Mouse (Mus musculus) limb, embryonic 15.5 days (tissue): ENCODE measurements around the gene Rfk. TPM values are rescaled to one million over a fixed set of nuclear protein-coding genes. Genes with fewer than 3 reads are reported as not detected.
A peak's percentile ranks its signal among the peaks of the same experiment; 100 is the strongest.

Source experiments
- ATAC-seq: fragments of 200-750 bp; cut with Nextera tagmentation; 2 replicates; pipeline ENCODE4 v1.8.0; 2017; ENCODE audit warnings: low read depth, moderate TSS enrichment; ENCODE audit not compliant: insufficient number of reproducible peaks, low FRiP score, low TSS enrichment
- H3K27ac ChIP-seq: fragments of 300-500 bp; sonication (generic); 2 replicates; pipeline ENCODE4 v1.5.1; 2015; ENCODE audit warnings: moderate library complexity, mild to moderate bottlenecking, inconsistent platforms
- H3K27me3 ChIP-seq: fragments of 300-500 bp; sonication (generic); 2 replicates; pipeline ENCODE4 v1.6.1; 2015; ENCODE audit warnings: inconsistent platforms
- H3K36me3 ChIP-seq: fragments of 300-500 bp; sonication (generic); 2 replicates; pipeline ENCODE4 v1.6.1; 2015; ENCODE audit warnings: inconsistent platforms
- H3K4me1 ChIP-seq: fragments of 300-500 bp; sonication (generic); 2 replicates; pipeline ENCODE4 v1.6.1; 2015; ENCODE audit warnings: inconsistent platforms
- H3K4me2 ChIP-seq: fragments of 300-500 bp; sonication (generic); 2 replicates; pipeline ENCODE4 v1.6.1; 2015; ENCODE audit warnings: mild to moderate bottlenecking, inconsistent platforms
- H3K4me3 ChIP-seq: fragments of 300-500 bp; sonication (generic); 2 replicates; pipeline ENCODE4 v1.5.1; 2015; ENCODE audit warnings: mild to moderate bottlenecking, inconsistent platforms
- H3K9ac ChIP-seq: fragments of 300-500 bp; sonication (generic); 2 replicates; pipeline ENCODE4 v1.6.1; 2015; ENCODE audit warnings: inconsistent platforms
- H3K9me3 ChIP-seq: fragments of 300-500 bp; sonication (generic); 2 replicates; pipeline ENCODE4 v1.6.1; 2016; ENCODE audit warnings: inconsistent platforms
- WGBS: fragments of 180-500 bp; shearing (Covaris S2); methylation state at CpG from one replicate; pipeline ENCODE4 v1.1.7; 2015; 5-methylcytosine and 5-hydroxymethylcytosine counted together
- polyA plus RNA-seq: library from polyadenylated mRNA; unstranded; fragments of >200 nt; fragmentation: Nextera tagmentation; extraction: Ambion mirVana; gene quantifications from 2 replicates; pipeline ENCODE4 v1.2.1, GENCODE M21; 2015

Rfk gene
- 49.1 and 53.7 TPM in 2 replicates for polyA plus RNA-seq

DNA sequence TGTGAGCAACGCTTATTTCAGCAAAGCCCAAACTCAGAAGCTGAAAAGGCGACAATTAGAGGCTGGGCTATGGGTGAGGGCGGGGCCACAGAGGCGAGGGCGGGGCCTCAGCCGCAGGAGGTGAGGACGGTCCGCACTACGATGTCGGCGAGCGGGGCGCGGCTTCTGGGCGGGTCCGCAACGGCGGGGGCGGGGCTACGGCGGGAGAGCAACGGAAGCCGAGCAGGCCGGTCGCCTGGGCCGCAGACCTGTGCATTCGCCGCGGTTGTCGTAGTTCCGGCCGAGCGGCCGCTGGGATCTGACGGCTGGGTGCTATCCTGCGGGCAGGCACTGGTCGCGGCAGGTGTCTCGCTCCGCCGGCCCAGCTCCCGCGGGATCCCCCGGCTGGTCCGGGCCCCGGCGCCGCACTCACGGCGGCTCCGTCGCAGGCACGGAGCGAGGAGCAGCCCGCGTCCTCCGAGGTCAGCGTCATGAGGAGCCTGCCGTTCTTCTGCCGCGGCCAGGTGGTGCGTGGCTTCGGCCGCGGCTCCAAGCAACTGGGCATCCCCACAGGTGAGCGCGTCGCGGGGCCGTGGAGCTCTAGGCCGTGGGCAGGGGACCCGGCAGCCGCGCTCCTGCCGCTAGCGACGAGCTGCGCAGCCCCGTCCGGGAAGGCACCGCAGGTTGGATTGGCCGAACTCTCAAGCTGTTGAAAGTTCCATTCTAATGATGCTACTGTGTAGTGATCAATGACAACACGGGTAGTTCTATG is at the start of gene Rfk:
Gene Rfk, plus strand, starts transcription at position 203 of the 751 bp plus-strand sequence.
- ATAC-seq, result peak; percentile 93
- H3K9ac ChIP-seq, result peak within 1 kb of the TSS; percentile 87
- no peaks in the 10 kb centered on the region for H3K27me3 ChIP-seq
- WGBS, result under 1% methylated on average over 83 of the region's 83 CpGs
- H3K4me1 ChIP-seq, result peaks cover 3% of the 10 kb centered on the region; the same call in 1 of the 2 replicates
- H3K4me3 ChIP-seq, result peak within 1 kb of the TSS; percentile 90
- peak within 1 kb of the TSS; percentile 55 for H3K4me2 ChIP-seq
- peak within 1 kb of the TSS; percentile 65 for H3K27ac ChIP-seq
- no peaks in the 10 kb centered on the region for H3K9me3 ChIP-seq
- H3K36me3 ChIP-seq, result peaks cover 23% of the 10 kb centered on the region

DNA sequence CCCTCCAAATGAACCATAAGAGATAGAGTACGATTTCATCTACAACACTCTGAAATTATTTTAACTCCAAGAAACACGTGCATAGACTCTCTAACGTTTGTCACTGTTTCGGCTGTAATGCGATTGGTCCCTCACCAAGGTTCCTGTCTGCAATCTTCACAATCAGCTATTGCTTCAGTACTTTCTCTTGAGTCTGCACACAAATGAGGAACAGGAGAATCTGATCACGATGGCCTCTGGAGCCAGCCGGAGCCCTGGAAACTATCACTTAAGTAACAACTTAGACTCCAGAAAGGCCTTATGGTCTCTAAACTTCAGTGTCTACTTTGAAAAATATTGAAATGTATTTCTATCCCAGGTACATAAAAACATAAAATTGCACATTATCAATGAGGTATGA is 49.0 kb upstream of the Rfk start:
- H3K4me3 ChIP-seq, result no peak overlapping the region
- no peaks in the 10 kb centered on the region for H3K4me1 ChIP-seq
- no peak for ATAC-seq
- H3K27me3 ChIP-seq, result no peaks in the 10 kb centered on the region
- H3K9ac ChIP-seq, result no peak overlapping the region
- H3K36me3 ChIP-seq, result no peaks in the 10 kb centered on the region
- H3K9me3 ChIP-seq, result no peaks in the 10 kb centered on the region
- no peak overlapping the region for H3K27ac ChIP-seq
- H3K4me2 ChIP-seq, result no peak overlapping the region
- WGBS, result 85% methylated on average over 7 of the region's 7 CpGs

- H3K4me3 ChIP-seq, result no peak overlapping the region
- 94% methylated on average over 3 of the region's 3 CpGs for WGBS
- no peaks in the 10 kb centered on the region for H3K4me1 ChIP-seq
- no peak overlapping the region for H3K27ac ChIP-seq
- no peak for ATAC-seq
- H3K27me3 ChIP-seq, result no peaks in the 10 kb centered on the region
- H3K4me2 ChIP-seq, result no peak overlapping the region
- H3K9ac ChIP-seq, result no peak overlapping the region
- no peaks in the 10 kb centered on the region for H3K36me3 ChIP-seq
- H3K9me3 ChIP-seq, result no peaks in the 10 kb centered on the region
Measured at GRCm38 (mm10) chr19:17346716-17347474, 46.9 kb upstream of the Rfk start.

DNA sequence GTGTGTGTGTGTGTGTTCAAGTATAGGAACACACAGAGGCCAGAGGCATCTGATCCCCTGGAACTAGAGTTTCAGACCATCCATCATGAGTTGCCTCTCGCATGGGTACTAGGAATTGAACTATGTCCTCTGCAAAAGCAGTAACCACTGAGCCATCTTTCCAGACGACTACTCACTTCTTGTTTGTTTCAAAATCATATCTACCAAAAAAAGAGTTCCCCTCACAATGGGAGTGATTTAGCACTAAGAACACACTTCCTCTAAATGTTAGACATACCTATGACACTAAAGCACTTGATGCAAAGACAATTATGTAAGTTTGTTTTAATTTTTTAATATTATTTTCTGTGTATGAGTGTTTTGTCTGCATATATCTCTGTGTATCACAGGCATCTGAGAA is 46.0 kb upstream of the Rfk start:
- WGBS, result 87% methylated on average over 2 of the region's 2 CpGs
- no peaks in the 10 kb centered on the region for H3K4me1 ChIP-seq
- no peaks in the 10 kb centered on the region for H3K9me3 ChIP-seq
- H3K4me3 ChIP-seq, result no peak overlapping the region
- ATAC-seq, result no peak
- no peaks in the 10 kb centered on the region for H3K27me3 ChIP-seq
- H3K27ac ChIP-seq, result no peak overlapping the region
- no peak overlapping the region for H3K9ac ChIP-seq
- no peaks in the 10 kb centered on the region for H3K36me3 ChIP-seq
- no peak overlapping the region for H3K4me2 ChIP-seq

- Histone ChIP-seq H3K27ac (no peak overlapping the region), H3K4me1 (peaks cover 8% of the 10 kb centered on the region; the same call in 1 of the 2 replicates), H3K27me3 (no peaks in the 10 kb centered on the region), H3K4me3 (no peak overlapping the region), H3K9me3 (no peaks in the 10 kb centered on the region), H3K36me3 (no peaks in the 10 kb centered on the region), H3K4me2 (no peak overlapping the region), H3K9ac (no peak overlapping the region)
- ATAC-seq, result no peak
- WGBS, result 58% methylated on average over 8 of the region's 8 CpGs
Measured at GRCm38 (mm10) chr19:17353727-17354126, 40.1 kb upstream of the Rfk start.

- WGBS, result 60% methylated on average over 4 of the region's 4 CpGs
- ATAC-seq, result no peak
- H3K4me3 ChIP-seq, result no peak overlapping the region
- no peaks in the 10 kb centered on the region for H3K36me3 ChIP-seq
- H3K4me1 ChIP-seq, result peaks cover 8% of the 10 kb centered on the region; the same call in 1 of the 2 replicates
- H3K9ac ChIP-seq, result no peak overlapping the region
- no peaks in the 10 kb centered on the region for H3K9me3 ChIP-seq
- H3K4me2 ChIP-seq, result no peak overlapping the region
- H3K27ac ChIP-seq, result no peak overlapping the region
- no peaks in the 10 kb centered on the region for H3K27me3 ChIP-seq
Measured at GRCm38 (mm10) chr19:17354362-17354761, 39.5 kb upstream of the Rfk start.

- Histone ChIP-seq H3K4me2 (no peak overlapping the region), H3K4me3 (no peak overlapping the region)
Measured at GRCm38 (mm10) chr19:17354797-17355196, 39.0 kb upstream of the Rfk start.

DNA sequence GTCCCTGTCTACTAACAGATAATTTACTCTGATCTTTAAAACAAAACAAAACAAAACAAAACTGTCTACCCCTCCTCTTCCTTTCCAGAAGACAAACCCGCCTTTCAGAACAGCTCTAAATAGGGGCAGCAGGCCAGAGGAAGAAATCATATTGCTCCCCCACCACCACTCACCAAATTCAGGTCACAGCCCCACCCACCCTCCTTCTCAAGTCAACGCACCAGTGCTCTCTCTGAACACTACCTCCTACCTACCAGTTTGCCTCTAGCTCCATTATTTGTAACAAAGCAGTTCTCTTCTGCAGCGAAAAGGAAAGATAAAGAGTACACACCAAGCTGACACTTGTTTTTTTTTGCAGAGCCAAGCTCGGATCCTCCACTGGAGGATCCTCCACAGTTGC is 38.5 kb upstream of the Rfk start:
- Histone ChIP-seq H3K4me3 (peak overlapping the region; percentile 52), H3K27me3 (no peaks in the 10 kb centered on the region), H3K4me1 (peaks cover 8% of the 10 kb centered on the region; the same call in 1 of the 2 replicates), H3K9me3 (no peaks in the 10 kb centered on the region), H3K36me3 (no peaks in the 10 kb centered on the region), H3K9ac (no peak overlapping the region), H3K27ac (no peak overlapping the region), H3K4me2 (peak overlapping the region; percentile 87)
- 35% methylated on average over 4 of the region's 4 CpGs for WGBS
- ATAC-seq, result no peak

More at GRCm38 (mm10) chr19:17354797-17355196, 39.0 kb upstream of the Rfk start:
- no peaks in the 10 kb centered on the region for H3K36me3 ChIP-seq
- peaks cover 8% of the 10 kb centered on the region; the same call in 1 of the 2 replicates for H3K4me1 ChIP-seq
- no peak overlapping the region for H3K27ac ChIP-seq
- no peak for ATAC-seq
- H3K9ac ChIP-seq, result no peak overlapping the region
- 33% methylated on average over 4 of the region's 4 CpGs for WGBS
- no peaks in the 10 kb centered on the region for H3K27me3 ChIP-seq
- no peaks in the 10 kb centered on the region for H3K9me3 ChIP-seq

GRCm38 (mm10) chr19:17355950-17356867 is 37.6 kb upstream of the Rfk start:
- H3K9ac ChIP-seq, result peak overlapping the region; percentile 31; the same call in 1 of the 2 replicates
- peak; percentile 71; the same call in 1 of the 2 replicates for ATAC-seq
- H3K4me2 ChIP-seq, result peak overlapping the region; percentile 87
- peak overlapping the region; percentile 52 for H3K4me3 ChIP-seq
- H3K36me3 ChIP-seq, result no peaks in the 10 kb centered on the region
- no peaks in the 10 kb centered on the region for H3K9me3 ChIP-seq
- no peaks in the 10 kb centered on the region for H3K27me3 ChIP-seq
- no peak overlapping the region for H3K27ac ChIP-seq
- WGBS, result 3% methylated on average over 50 of the region's 50 CpGs
- peaks cover 8% of the 10 kb centered on the region; the same call in 1 of the 2 replicates for H3K4me1 ChIP-seq

DNA sequence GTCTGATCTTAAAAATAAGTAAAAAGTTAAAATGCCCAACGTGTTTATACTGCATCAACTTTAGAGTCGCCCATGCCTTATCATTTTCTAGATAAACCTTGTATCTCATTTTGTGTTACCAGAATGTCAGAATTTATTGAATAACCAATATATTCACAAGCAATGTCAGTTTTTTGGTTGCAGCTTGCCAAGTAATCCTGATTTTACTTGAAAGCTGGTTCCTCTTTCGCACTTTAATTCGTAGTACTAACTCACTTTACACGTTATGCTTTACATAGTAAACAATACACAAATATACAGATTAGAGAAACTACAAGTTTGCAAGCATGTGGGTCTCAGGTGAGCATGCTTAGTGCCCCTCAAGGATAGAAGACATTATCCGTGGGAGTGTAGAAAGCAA is 36.9 kb upstream of the Rfk start:
- H3K27ac ChIP-seq, result no peak overlapping the region
- WGBS, result 67% methylated on average over 6 of the region's 6 CpGs
- peak overlapping the region; percentile 87 for H3K4me2 ChIP-seq
- no peaks in the 10 kb centered on the region for H3K9me3 ChIP-seq
- no peaks in the 10 kb centered on the region for H3K27me3 ChIP-seq
- H3K4me1 ChIP-seq, result peaks cover 8% of the 10 kb centered on the region; the same call in 1 of the 2 replicates
- H3K36me3 ChIP-seq, result no peaks in the 10 kb centered on the region
- peak overlapping the region; percentile 52; the same call in 1 of the 2 replicates for H3K4me3 ChIP-seq
- no peak for ATAC-seq
- no peak overlapping the region for H3K9ac ChIP-seq

- Histone ChIP-seq H3K27me3 (no peaks in the 10 kb centered on the region), H3K4me2 (no peak overlapping the region), H3K27ac (no peak overlapping the region), H3K9me3 (no peaks in the 10 kb centered on the region), H3K4me3 (no peak overlapping the region), H3K36me3 (no peaks in the 10 kb centered on the region), H3K4me1 (peaks cover 8% of the 10 kb centered on the region; the same call in 1 of the 2 replicates), H3K9ac (no peak overlapping the region)
- ATAC-seq, result no peak
- 69% methylated on average over 3 of the region's 3 CpGs for WGBS
Measured at GRCm38 (mm10) chr19:17357391-17357790, 36.5 kb upstream of the Rfk start.
